In genomic region chr11:121680750-121681149, GRCm38 (mm10) we compare ENCODE assay signal across 8 mouse cellular contexts. TPM values are rescaled to one million over a fixed set of nuclear protein-coding genes. Genes with fewer than 3 reads are reported as not detected.
DNase-seq lines count a peak whose midpoint lies in the region; ATAC-seq and TF ChIP-seq lines count a peak whose summit lies in the region.

No protein-coding gene starts in this region.

- no peak overlapping the region for H3K27ac ChIP-seq in liver, embryonic 14.5 days

- no peaks in the 10 kb centered on the region for H3K9me3 ChIP-seq in liver, embryonic 14.5 days (ENCODE audit: control insufficient read depth, low read length)

- TF ChIP-seq CTCF in liver, embryonic 14.5 days (IDR thresholded peaks at IDR 0.05; ENCODE audit: low read depth) = peak; percentile 68

- intact Hi-C loops in heart, postnatal 36 days (cut with DNase I) = no loop called here

- 37% methylated on average over 5 of the region's 5 CpGs for WGBS in liver, embryonic 14.5 days (ENCODE audit: insufficient replicate concordance)

- no peak overlapping the region for H3K9ac ChIP-seq in liver, embryonic 14.5 days (replicated peaks)

- peak; percentile 53 for DNase-seq in adrenal gland, postnatal 14 days
- DNase-seq in adrenal gland, adult 8-10 months = no peak
- no peak for DNase-seq in liver, embryonic 14.5 days (ENCODE audit: low read depth in 3 of 3, low spot score in 3 of 3)
- no peak for DNase-seq in liver
- peak; percentile 29 to 33 for DNase-seq in heart, postnatal 36 days
- DNase-seq in retina, embryonic 14.5 days (ENCODE audit: low spot score) = peak; percentile 55
- DNase-seq in layer of hippocampus, adult 11-12 months (ENCODE audit: low spot score) = no peak

- H3K36me3 ChIP-seq in liver, embryonic 14.5 days (replicated peaks; ENCODE audit: control insufficient read depth, insufficient read depth, low read depth) = no peaks in the 10 kb centered on the region

- no peak overlapping the region for H3K4me2 ChIP-seq in liver, embryonic 14.5 days (ENCODE audit: low read depth)

- H3K4me3 ChIP-seq in liver, embryonic 14.5 days (ENCODE audit: insufficient read depth in 1 of 2, low read depth in 2 of 2, low read length in 2 of 2) = no peak overlapping the region

- no peaks in the 10 kb centered on the region for H3K27me3 ChIP-seq in liver, embryonic 14.5 days (ENCODE audit: control insufficient read depth, insufficient read depth, low read length)

- no peak for TF ChIP-seq EP300 in liver, embryonic 14.5 days (IDR thresholded peaks at IDR 0.05; ENCODE audit: low read depth)

- no peak for ATAC-seq in liver, embryonic 14.5 days (ENCODE audit: insufficient read depth)
- ATAC-seq in frontal cortex, adult (ENCODE audit: low TSS enrichment) = no peak

- H3K4me1 ChIP-seq in liver, embryonic 14.5 days (replicated peaks; ENCODE audit: control insufficient read depth in 2 of 2, insufficient read depth in 2 of 2, low read length in 1 of 2) = no peaks in the 10 kb centered on the region

RNA-seq across cellular contexts. Expression of gene B3gntl1, which starts 7.8 kb away (rescaled TPM):
- total RNA-seq in adrenal gland, postnatal 14 days (2021) = 8.6 and 10.1 TPM in 2 replicates
- total RNA-seq in adrenal gland, adult 8-10 months (2022) = 10 to 100 TPM; 11.4 to 16.4 (median 14.5) TPM
- polyA plus RNA-seq in liver, embryonic 14.5 days (2012; rRNA removed) = 1.5 and 1.6 TPM in 2 replicates
- polyA plus RNA-seq in liver, embryonic 14.5 days (2014; fragmentation: Nextera tagmentation; extraction: Ambion mirVana) = 0.91 and 1.2 TPM in 2 replicates
- total RNA-seq in heart, postnatal 36 days (2021) = 1 to 10 TPM; 3.5 to 4.3 TPM

RNA-seq across cellular contexts. Expression of gene Metrnl, which starts 20.6 kb away (rescaled TPM):
- total RNA-seq in adrenal gland, postnatal 14 days (2021) = 32.8 and 48.8 TPM in 2 replicates
- 10 to 100 TPM; 10.8 to 29.6 (median 21.0) TPM for total RNA-seq in adrenal gland, adult 8-10 months (2022)
- polyA plus RNA-seq in liver, embryonic 14.5 days (2012; rRNA removed) = 1.8 and 2.1 TPM in 2 replicates
- polyA plus RNA-seq in liver, embryonic 14.5 days (2014; fragmentation: Nextera tagmentation; extraction: Ambion mirVana) = 3.1 and 3.4 TPM in 2 replicates
- total RNA-seq in heart, postnatal 36 days (2021) = 10 to 100 TPM; 17.6 to 21.5 TPM

Comparison
In these comparisons a context has a peak if more than half of its experiments do, and no peak if none do; other contexts are left out.
1. DNase-seq: peak in adrenal gland, postnatal 14 days (single experiment), heart, postnatal 36 days (2 of 2) and retina, embryonic 14.5 days (single experiment); none in adrenal gland, adult 8-10 months (single experiment), liver, embryonic 14.5 days (0 of 3), liver (single experiment) and layer of hippocampus, adult 11-12 months (single experiment).